Mouse (Mus musculus) neural tube, embryonic 15.5 days (tissue): ENCODE results near the gene Ryk. TPM values are rescaled to one million over a fixed set of nuclear protein-coding genes. Genes with fewer than 3 reads are reported as not detected.
"Not testable (repeated sequence)": the region's sequence is repeated elsewhere in the genome, so short reads cannot be mapped to it uniquely, and the experiment has no call there.

Experiments used
- ATAC-seq: fragments of 200-750 bp; cut with Nextera tagmentation; 2 replicates; pipeline ENCODE4 v1.8.0; 2017; ENCODE audit warnings: mild to moderate bottlenecking, moderate TSS enrichment, moderate library complexity; ENCODE audit not compliant: low FRiP score
- H3K27ac ChIP-seq: fragments of 300-500 bp; sonication (generic); replicated peaks from 2 replicates; pipeline ENCODE4 v1.5.1; 2015; ENCODE audit warnings: mild to moderate bottlenecking, inconsistent platforms
- H3K27me3 ChIP-seq: fragments of 300-500 bp; sonication (generic); replicated peaks from 2 replicates; pipeline ENCODE4 v1.6.1; 2015; ENCODE audit warnings: inconsistent platforms
- H3K36me3 ChIP-seq: fragments of 300-500 bp; sonication (generic); 2 replicates; pipeline ENCODE4 v1.6.1; 2015; ENCODE audit warnings: inconsistent platforms
- H3K4me1 ChIP-seq: fragments of 300-500 bp; sonication (generic); 2 replicates; pipeline ENCODE4 v1.6.1; 2015; ENCODE audit warnings: inconsistent platforms
- H3K4me2 ChIP-seq: fragments of 300-500 bp; sonication (generic); 2 replicates; pipeline ENCODE4 v1.6.1; 2015; ENCODE audit warnings: inconsistent platforms, mild to moderate bottlenecking, moderate library complexity
- H3K4me3 ChIP-seq: fragments of 300-500 bp; sonication (generic); replicated peaks from 2 replicates; pipeline ENCODE4 v1.5.1; 2015; ENCODE audit warnings: mild to moderate bottlenecking, inconsistent platforms
- H3K9ac ChIP-seq: fragments of 300-500 bp; sonication (generic); replicated peaks from 2 replicates; pipeline ENCODE4 v1.6.1; 2015; ENCODE audit warnings: mild to moderate bottlenecking, inconsistent platforms
- H3K9me3 ChIP-seq: fragments of 300-500 bp; sonication (generic); replicated peaks from 2 replicates; pipeline ENCODE4 v1.6.1; 2016; ENCODE audit warnings: inconsistent platforms
- WGBS: fragments of 180-500 bp; shearing (Covaris S2); methylation state at CpG from one replicate; pipeline ENCODE4 v1.1.7; 2015; ENCODE audit warnings: mixed read lengths; 5-methylcytosine and 5-hydroxymethylcytosine counted together
- polyA plus RNA-seq: library from polyadenylated mRNA; unstranded; fragments of >200 nt; fragmentation: Nextera tagmentation; extraction: Ambion mirVana; gene quantifications from 2 replicates; pipeline ENCODE4 v1.2.1, GENCODE M21; 2015

The Ryk gene
- polyA plus RNA-seq, 1 experiment from 2014 or later, result 9.7 TPM

- Histone ChIP-seq H3K4me1 (no peaks in the 10 kb centered on the region), H3K36me3 (peaks cover 27% of the 10 kb centered on the region), H3K4me3 (no peak overlapping the region), H3K27me3 (no peaks in the 10 kb centered on the region), H3K9me3 (no peaks in the 10 kb centered on the region), H3K4me2 (no peak overlapping the region), H3K9ac (no peak overlapping the region), H3K27ac (no peak overlapping the region)
- WGBS, result 93% methylated on average over 10 of the region's 10 CpGs
- no peak for ATAC-seq
Observed at GRCm38 (mm10) chr9:102912516-102913035, 77.9 kb downstream of the Ryk start.

DNA sequence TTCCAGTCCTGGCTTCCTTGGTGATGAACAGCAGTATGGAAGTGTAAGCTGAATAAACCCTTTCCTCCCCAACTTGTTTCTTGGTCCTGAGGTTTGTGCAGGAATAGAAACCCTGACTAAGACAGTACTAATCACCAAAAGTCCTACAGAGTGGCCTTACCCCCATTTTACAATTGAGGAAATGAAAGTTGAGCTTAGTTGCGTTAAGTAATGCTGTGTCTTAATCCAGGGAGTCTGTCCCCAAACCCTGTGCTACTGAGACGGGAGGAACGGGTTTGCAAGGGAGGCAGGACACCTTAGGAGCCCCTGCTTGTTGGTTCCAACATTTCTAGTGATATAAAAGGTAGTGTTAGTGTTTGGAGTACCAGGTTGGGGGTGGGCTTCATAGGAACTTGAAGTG is 78.9 kb downstream of the Ryk start:
- not testable (repeated sequence) for H3K9ac ChIP-seq, H3K27me3 ChIP-seq, H3K4me3 ChIP-seq, H3K4me1 ChIP-seq, H3K4me2 ChIP-seq, H3K9me3 ChIP-seq, ATAC-seq, H3K27ac ChIP-seq
- 100% methylated on average over 3 of the region's 3 CpGs for WGBS
- peaks cover 19% of the 10 kb centered on the region for H3K36me3 ChIP-seq

GRCm38 (mm10) chr9:102914583-102914982 is 79.9 kb downstream of the Ryk start:
- H3K9ac ChIP-seq, result no peak overlapping the region
- 84% methylated on average over 1 of the region's 1 CpGs for WGBS
- no peaks in the 10 kb centered on the region for H3K9me3 ChIP-seq
- H3K4me1 ChIP-seq, result no peaks in the 10 kb centered on the region
- H3K4me3 ChIP-seq, result no peak overlapping the region
- no peak overlapping the region for H3K27ac ChIP-seq
- H3K4me2 ChIP-seq, result no peak overlapping the region
- H3K27me3 ChIP-seq, result no peaks in the 10 kb centered on the region
- H3K36me3 ChIP-seq, result peaks cover 15% of the 10 kb centered on the region
- ATAC-seq, result no peak

DNA sequence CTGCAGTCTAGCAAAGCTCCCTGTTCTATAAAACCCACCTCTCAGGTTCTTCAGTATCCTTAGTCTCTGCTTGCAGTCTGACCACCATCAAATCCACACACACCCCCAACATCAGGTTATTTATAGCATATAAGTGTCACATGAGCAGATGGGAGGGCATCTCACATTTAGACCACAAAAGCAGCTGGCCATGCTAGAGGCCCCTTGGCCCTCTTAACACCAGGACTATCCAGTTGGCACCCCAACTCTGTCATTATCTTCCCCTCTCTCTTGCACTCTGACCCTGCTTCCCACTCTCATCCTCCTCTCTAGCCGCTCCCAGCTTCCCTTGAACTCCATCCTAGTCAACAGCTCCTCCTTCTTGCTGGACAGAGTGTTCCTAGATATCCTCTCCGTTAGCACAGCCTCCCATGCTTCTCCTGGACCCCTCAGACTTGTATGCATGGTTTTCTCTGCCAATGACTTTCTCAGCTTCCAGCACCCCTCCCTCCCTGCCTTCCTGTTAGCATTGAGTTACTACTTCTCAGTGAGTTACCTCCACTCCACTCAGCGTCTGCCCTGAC is 80.7 kb downstream of the Ryk start:
- no peak overlapping the region for H3K27ac ChIP-seq
- H3K4me1 ChIP-seq, result no peaks in the 10 kb centered on the region
- H3K4me2 ChIP-seq, result no peak overlapping the region
- H3K27me3 ChIP-seq, result no peaks in the 10 kb centered on the region
- ATAC-seq, result no peak
- H3K4me3 ChIP-seq, result no peak overlapping the region
- no peak overlapping the region for H3K9ac ChIP-seq
- peaks cover 8% of the 10 kb centered on the region for H3K36me3 ChIP-seq
- 89% methylated on average over 3 of the region's 3 CpGs for WGBS
- H3K9me3 ChIP-seq, result no peaks in the 10 kb centered on the region

- no peak overlapping the region for H3K4me2 ChIP-seq
- ATAC-seq, result no peak
- WGBS, result 94% methylated on average over 7 of the region's 7 CpGs
- no peak overlapping the region for H3K9ac ChIP-seq
- no peaks in the 10 kb centered on the region for H3K4me1 ChIP-seq
- H3K4me3 ChIP-seq, result no peak overlapping the region
- peaks cover 4% of the 10 kb centered on the region for H3K36me3 ChIP-seq
- H3K9me3 ChIP-seq, result no peaks in the 10 kb centered on the region
- no peak overlapping the region for H3K27ac ChIP-seq
- no peaks in the 10 kb centered on the region for H3K27me3 ChIP-seq
Observed at GRCm38 (mm10) chr9:102916076-102916475, 81.4 kb downstream of the Ryk start.

- no peak overlapping the region for H3K9ac ChIP-seq
- no peak overlapping the region for H3K27ac ChIP-seq
- H3K27me3 ChIP-seq, result no peaks in the 10 kb centered on the region
- no peak overlapping the region for H3K4me2 ChIP-seq
- no peaks in the 10 kb centered on the region for H3K9me3 ChIP-seq
- H3K4me1 ChIP-seq, result no peaks in the 10 kb centered on the region
- ATAC-seq, result no peak
- no peaks in the 10 kb centered on the region for H3K36me3 ChIP-seq
- no peak overlapping the region for H3K4me3 ChIP-seq
- WGBS, result 81% methylated on average over 8 of the region's 8 CpGs
Observed at GRCm38 (mm10) chr9:102917532-102918129, 82.9 kb downstream of the Ryk start.

DNA sequence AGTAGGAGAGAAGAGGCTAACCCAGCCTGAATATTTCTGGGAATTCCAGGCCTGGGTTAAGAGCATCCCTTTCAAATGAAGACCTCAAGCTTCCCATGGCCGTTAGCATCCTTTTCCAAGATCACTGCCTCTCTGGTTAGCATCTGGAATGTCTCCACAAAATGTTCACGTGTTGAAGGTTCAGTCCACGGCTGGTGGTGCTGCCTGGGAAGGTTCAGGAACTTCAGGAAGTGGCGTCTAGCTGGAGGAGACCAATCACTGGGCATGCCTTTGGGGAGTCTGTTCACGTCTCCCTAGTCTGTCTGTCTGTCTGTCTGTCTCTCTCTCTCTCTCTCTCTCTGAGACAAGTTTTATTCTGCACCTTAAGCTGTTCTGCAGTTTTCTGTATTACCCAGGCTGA is 84.8 kb downstream of the Ryk start:
- ATAC-seq, result no peak

GRCm38 (mm10) chr9:102921791-102922190 is 87.1 kb downstream of the Ryk start:
- Histone ChIP-seq H3K4me3 (no peak overlapping the region), H3K27ac (no peak overlapping the region), H3K4me1 (no peaks in the 10 kb centered on the region), H3K4me2 (no peak overlapping the region), H3K9ac (no peak overlapping the region), H3K36me3 (no peaks in the 10 kb centered on the region), H3K9me3 (no peaks in the 10 kb centered on the region), H3K27me3 (no peaks in the 10 kb centered on the region)
- 91% methylated on average over 13 of the region's 13 CpGs for WGBS
- no peak for ATAC-seq

More for the DNA sequence above, 84.8 kb downstream of the Ryk start:
- H3K9ac ChIP-seq, result no peak overlapping the region
- H3K4me3 ChIP-seq, result no peak overlapping the region
- H3K27me3 ChIP-seq, result no peaks in the 10 kb centered on the region
- H3K4me1 ChIP-seq, result no peaks in the 10 kb centered on the region
- no peak overlapping the region for H3K27ac ChIP-seq
- no peaks in the 10 kb centered on the region for H3K9me3 ChIP-seq
- H3K36me3 ChIP-seq, result no peaks in the 10 kb centered on the region
- 84% methylated on average over 5 of the region's 5 CpGs for WGBS
- no peak overlapping the region for H3K4me2 ChIP-seq

DNA sequence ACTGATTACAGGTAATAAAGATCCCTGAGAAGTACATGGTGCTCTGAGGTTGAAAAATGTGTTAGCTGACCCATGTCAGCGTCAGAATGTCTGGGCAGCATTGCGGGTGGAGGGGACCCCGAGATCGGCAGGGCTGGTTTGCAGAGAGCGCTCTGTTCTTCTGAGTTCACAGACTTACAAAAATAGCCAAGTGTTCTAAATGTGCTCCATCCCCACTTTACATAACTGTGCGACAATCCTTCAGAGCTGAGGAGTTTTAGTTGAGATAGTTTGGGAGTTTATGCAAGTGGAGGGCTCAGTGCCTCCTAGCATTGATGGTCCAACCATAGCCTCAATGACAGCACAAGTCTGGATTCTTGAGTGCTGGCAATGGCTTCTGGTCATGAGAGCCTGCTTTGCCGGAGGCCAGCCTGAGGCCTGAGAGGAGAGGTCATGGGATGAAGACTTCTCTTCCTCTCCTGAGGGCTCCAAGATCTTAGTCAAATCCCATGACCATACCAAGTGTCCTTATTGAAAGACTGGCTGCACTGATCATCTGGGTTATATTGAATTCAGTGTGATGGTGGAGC is 88.2 kb downstream of the Ryk start:
- Histone ChIP-seq H3K27me3 (no peaks in the 10 kb centered on the region), H3K36me3 (no peaks in the 10 kb centered on the region), H3K4me3 (no peak overlapping the region), H3K27ac (no peak overlapping the region), H3K4me2 (no peak overlapping the region), H3K9ac (no peak overlapping the region), H3K4me1 (no peaks in the 10 kb centered on the region), H3K9me3 (no peaks in the 10 kb centered on the region)
- no peak for ATAC-seq
- 95% methylated on average over 7 of the region's 7 CpGs for WGBS

- Histone ChIP-seq H3K4me2 (no peak overlapping the region), H3K36me3 (no peaks in the 10 kb centered on the region), H3K4me3 (no peak overlapping the region), H3K9me3 (no peaks in the 10 kb centered on the region), H3K9ac (no peak overlapping the region), H3K27me3 (no peaks in the 10 kb centered on the region), H3K27ac (no peak overlapping the region), H3K4me1 (no peaks in the 10 kb centered on the region)
- no peak for ATAC-seq
- 94% methylated on average over 11 of the region's 11 CpGs for WGBS
Observed at GRCm38 (mm10) chr9:102923836-102924235, 89.1 kb downstream of the Ryk start.

- WGBS, result 76% methylated on average over 15 of the region's 15 CpGs
- H3K9ac ChIP-seq, result no peak overlapping the region
- no peak for ATAC-seq
- no peaks in the 10 kb centered on the region for H3K36me3 ChIP-seq
- H3K27me3 ChIP-seq, result no peaks in the 10 kb centered on the region
- no peak overlapping the region for H3K4me2 ChIP-seq
- H3K4me3 ChIP-seq, result no peak overlapping the region
- H3K4me1 ChIP-seq, result peaks cover 4% of the 10 kb centered on the region
- no peak overlapping the region for H3K27ac ChIP-seq
- H3K9me3 ChIP-seq, result no peaks in the 10 kb centered on the region
Observed at GRCm38 (mm10) chr9:102924627-102925316, 90.1 kb downstream of the Ryk start.

GRCm38 (mm10) chr9:102926137-102926536 is 91.4 kb downstream of the Ryk start:
- H3K4me3 ChIP-seq, result no peak overlapping the region
- 88% methylated on average over 3 of the region's 3 CpGs for WGBS
- no peak for ATAC-seq
- no peak overlapping the region for H3K9ac ChIP-seq
- H3K4me2 ChIP-seq, result no peak overlapping the region
- peaks cover 6% of the 10 kb centered on the region for H3K4me1 ChIP-seq
- no peaks in the 10 kb centered on the region for H3K9me3 ChIP-seq
- no peak overlapping the region for H3K27ac ChIP-seq
- H3K36me3 ChIP-seq, result no peaks in the 10 kb centered on the region
- H3K27me3 ChIP-seq, result no peaks in the 10 kb centered on the region
